Mouse (Mus musculus): Measurements from ENCODE around the gene Arfgef3. TPM values are rescaled to one million over a fixed set of nuclear protein-coding genes. Genes with fewer than 3 reads are reported as not detected.
"Not testable (repeated sequence)": the region's sequence is repeated elsewhere in the genome, so short reads cannot be mapped to it uniquely, and the experiment has no call there.

Gene Arfgef3
- total RNA-seq, 2 experiments from 2014 or later, result 83.5 to 90.3 TPM

- DNase-seq (ENCODE audit: low spot score in 2 of 2), result no peak
These were observed 146.1 kb downstream of the Arfgef3 start for GRCm38 (mm10) chr10:18597601-18598000.

- DNase-seq (ENCODE audit: low spot score in 2 of 2), result no peak
These were observed 154.3 kb downstream of the Arfgef3 start for GRCm38 (mm10) chr10:18589455-18589854.

- no peak for DNase-seq (ENCODE audit: low spot score in 2 of 2)
These were observed 159.6 kb downstream of the Arfgef3 start for GRCm38 (mm10) chr10:18584188-18584587.

GRCm38 (mm10) chr10:18572581-18572980 lies 171.2 kb downstream of the Arfgef3 start:
- DNase-seq (ENCODE audit: low spot score in 2 of 2), result no peak

GRCm38 (mm10) chr10:18562940-18563339 lies 180.8 kb downstream of the Arfgef3 start:
- DNase-seq (ENCODE audit: low spot score in 2 of 2), result peak; percentile 26 to 40

- no peak for DNase-seq (ENCODE audit: low spot score in 2 of 2)
These were observed 182.3 kb downstream of the Arfgef3 start for GRCm38 (mm10) chr10:18561445-18561844.

- DNase-seq (ENCODE audit: low spot score in 2 of 2), result not testable (repeated sequence)
These were observed 184.7 kb downstream of the Arfgef3 start for GRCm38 (mm10) chr10:18559076-18559475.

- DNase-seq (ENCODE audit: low spot score in 2 of 2), result peak in 1 of 2 experiments; percentile 8
These were observed 194.2 kb downstream of the Arfgef3 start for GRCm38 (mm10) chr10:18549321-18550216.

- no peak for DNase-seq (ENCODE audit: low spot score in 2 of 2)
These were observed 196.4 kb downstream of the Arfgef3 start for GRCm38 (mm10) chr10:18547381-18547780.

- peak in 1 of 2 experiments; percentile 46 for DNase-seq (ENCODE audit: low spot score in 2 of 2)
These were observed 197.9 kb downstream of the Arfgef3 start, which contains the start of gene Hebp2 for GRCm38 (mm10) chr10:18545813-18546235. TSS of gene Hebp2 (minus strand) at chr10:18546076.

- no peak for DNase-seq (ENCODE audit: low spot score in 2 of 2)
These were observed 198.4 kb downstream of the Arfgef3 start for GRCm38 (mm10) chr10:18545309-18545708.

GRCm38 (mm10) chr10:18536889-18537288 lies 206.9 kb downstream of the Arfgef3 start:
- no peak for DNase-seq (ENCODE audit: low spot score in 2 of 2)

- no peak for DNase-seq (ENCODE audit: low spot score in 2 of 2)
These were observed 211.5 kb downstream of the Arfgef3 start for GRCm38 (mm10) chr10:18532293-18532692.

Other genes with a start within 250 kb of the Arfgef3 start
- gene Hebp2, start 197.9 kb downstream of the Arfgef3 start, total RNA-seq (2021), result 1 to 10 TPM; 3.9 to 4.0 TPM
- not detected for gene Gm4922, start 42.8 kb upstream of the Arfgef3 start, total RNA-seq (2021)
- 1 to 10 TPM; 3.6 to 6.0 TPM for gene Perp, start 101.1 kb upstream of the Arfgef3 start, total RNA-seq (2021)